Mouse (Mus musculus) c-Kit-positive CD71-positive TER-119-negative erythroid progenitor cells, embryonic 14.5 days (primary cell): ENCODE results near the gene Psmd9.
A peak's percentile ranks its signal among the peaks of the same experiment; 100 is the strongest.

Source experiments
- DNase-seq: peaks from one replicate; pipeline ENCODE4 v3.0.0-alpha.2; 2013; ENCODE audit warnings: low read depth

Psmd9 gene

GRCm38 (mm10) chr5:123150641-123151040, 18.6 kb upstream of the Psmd9 start:
- DNase-seq: no peak

GRCm38 (mm10) chr5:123151077-123151476, 18.1 kb upstream of the Psmd9 start:
- DNase-seq: no peak

- no peak for DNase-seq
Measured at GRCm38 (mm10) chr5:123151707-123152362, 17.4 kb upstream of the Psmd9 start.

- DNase-seq: no peak
Measured at GRCm38 (mm10) chr5:123152901-123153300, 16.3 kb upstream of the Psmd9 start.

GRCm38 (mm10) chr5:123155425-123155824, 13.8 kb upstream of the Psmd9 start:
- DNase-seq: peak; percentile 82

- no peak for DNase-seq
Measured at GRCm38 (mm10) chr5:123156763-123157162, 12.4 kb upstream of the Psmd9 start.

- no peak for DNase-seq
Measured at GRCm38 (mm10) chr5:123157972-123158371, 11.2 kb upstream of the Psmd9 start.

GRCm38 (mm10) chr5:123159446-123159845, 9.8 kb upstream of the Psmd9 start:
- DNase-seq: no peak

GRCm38 (mm10) chr5:123159866-123160265, 9.3 kb upstream of the Psmd9 start:
- DNase-seq: no peak

GRCm38 (mm10) chr5:123160341-123160740, 8.9 kb upstream of the Psmd9 start:
- no peak for DNase-seq

- no peak for DNase-seq
Measured at GRCm38 (mm10) chr5:123162942-123163341, 6.3 kb upstream of the Psmd9 start.

- DNase-seq: no peak
Measured at GRCm38 (mm10) chr5:123166437-123166836, 2.8 kb upstream of the Psmd9 start.

- DNase-seq: no peak
Measured at GRCm38 (mm10) chr5:123167591-123167990, 1.6 kb upstream of the Psmd9 start.

GRCm38 (mm10) chr5:123170365-123170764, 1.2 kb downstream of the Psmd9 start:
- no peak for DNase-seq

- DNase-seq: peak; percentile 86
Measured at GRCm38 (mm10) chr5:123171646-123172350, 2.6 kb downstream of the Psmd9 start.

- DNase-seq: no peak
Measured at GRCm38 (mm10) chr5:123178792-123179191, 9.6 kb downstream of the Psmd9 start.

GRCm38 (mm10) chr5:123180390-123180789, 11.2 kb downstream of the Psmd9 start:
- DNase-seq: no peak

- DNase-seq: no peak
Measured at GRCm38 (mm10) chr5:123181536-123181935, 12.3 kb downstream of the Psmd9 start.

- DNase-seq: no peak
Measured at GRCm38 (mm10) chr5:123182651-123183050, 13.4 kb downstream of the Psmd9 start, which contains the start of gene Hpd. Hpd (minus strand) TSS chr5:123182727.

- DNase-seq: no peak
Measured at GRCm38 (mm10) chr5:123185966-123186365, 16.8 kb downstream of the Psmd9 start.

GRCm38 (mm10) chr5:123187306-123187705, 18.1 kb downstream of the Psmd9 start:
- no peak for DNase-seq

GRCm38 (mm10) chr5:123190912-123191311, 21.7 kb downstream of the Psmd9 start:
- no peak for DNase-seq

GRCm38 (mm10) chr5:123191427-123191826, 22.2 kb downstream of the Psmd9 start:
- no peak for DNase-seq
